Mouse (Mus musculus): ENCODE measurements around the gene Bag5. TPM values are rescaled to one million over a fixed set of nuclear protein-coding genes. Genes with fewer than 3 reads are reported as not detected.

Gene Bag5
- total RNA-seq, 2 experiments from 2014 or later = 12.4 to 13.5 TPM

DNA sequence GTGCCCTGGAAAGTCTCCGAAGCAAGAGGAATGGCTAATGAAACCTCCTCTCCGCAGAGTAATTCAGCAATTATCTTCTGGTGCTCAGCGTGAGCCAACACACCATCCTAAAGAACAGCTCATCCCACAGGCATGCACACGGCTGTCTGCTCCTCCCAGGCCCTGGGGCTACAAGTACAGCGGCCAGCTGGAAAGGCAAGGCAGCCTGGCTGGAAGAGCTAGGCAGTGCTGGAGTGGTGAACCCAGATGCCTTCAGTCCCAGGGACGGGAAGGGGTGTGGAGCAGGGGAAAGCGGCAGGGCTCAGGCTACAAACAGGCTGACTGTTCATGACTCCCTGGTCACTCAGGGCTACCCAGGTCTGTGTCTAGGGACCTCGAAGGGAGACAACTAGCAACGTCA, 8.4 kb downstream of the Bag5 start:
- DNase-seq = peak; percentile 68 to 81
- intact Hi-C loops (cut with DNase I) = no loop called here

DNA sequence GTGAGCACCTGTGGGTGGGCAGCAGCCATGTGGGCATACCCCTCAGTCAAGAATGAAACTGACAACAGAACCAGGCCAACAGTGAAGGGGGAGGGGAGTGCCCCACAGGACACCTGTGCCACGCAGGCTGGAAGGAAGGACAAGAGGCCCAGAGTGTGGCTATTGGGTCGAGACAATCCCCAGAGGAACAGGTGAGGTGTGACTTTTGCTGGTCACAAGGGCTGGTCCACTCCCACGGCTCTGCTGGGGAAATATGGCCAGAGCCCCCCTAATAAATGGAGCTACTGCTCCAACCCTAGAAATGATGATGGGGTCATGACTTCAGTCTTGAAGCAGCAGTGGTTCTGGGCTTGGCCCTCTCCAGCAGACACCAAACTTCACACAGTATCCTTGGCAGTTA, 9.8 kb downstream of the Bag5 start:
- DNase-seq = no peak
- intact Hi-C loops (cut with DNase I) = no loop called here

DNA sequence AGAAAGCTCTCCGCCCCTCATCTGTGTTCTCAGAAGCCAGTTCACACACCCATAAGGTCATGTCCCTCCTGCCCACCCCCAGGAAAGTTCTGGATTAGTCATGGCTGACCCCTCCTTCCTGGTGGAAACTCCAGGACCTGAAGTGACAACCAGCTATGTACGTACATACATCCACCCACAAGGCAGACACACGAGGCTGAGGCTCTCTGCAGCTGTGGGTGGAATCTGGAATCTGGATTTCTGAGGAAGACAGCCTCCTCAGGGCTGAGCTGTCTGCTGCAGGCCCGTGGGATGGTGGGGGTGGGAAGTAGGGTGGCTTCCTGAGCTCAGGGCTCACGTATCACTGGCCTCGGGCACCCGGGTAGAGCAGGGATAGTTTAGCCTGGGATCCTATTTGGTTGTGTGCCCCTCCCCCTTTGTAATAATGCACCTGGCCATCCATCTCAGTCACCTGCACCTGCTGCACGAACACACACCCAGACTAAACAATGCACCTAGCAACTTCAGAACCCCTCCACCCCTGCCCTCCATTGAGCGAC, 12.1 kb downstream of the Bag5 start:
- intact Hi-C loops (cut with DNase I) = no loop called here
- DNase-seq = no peak

DNA sequence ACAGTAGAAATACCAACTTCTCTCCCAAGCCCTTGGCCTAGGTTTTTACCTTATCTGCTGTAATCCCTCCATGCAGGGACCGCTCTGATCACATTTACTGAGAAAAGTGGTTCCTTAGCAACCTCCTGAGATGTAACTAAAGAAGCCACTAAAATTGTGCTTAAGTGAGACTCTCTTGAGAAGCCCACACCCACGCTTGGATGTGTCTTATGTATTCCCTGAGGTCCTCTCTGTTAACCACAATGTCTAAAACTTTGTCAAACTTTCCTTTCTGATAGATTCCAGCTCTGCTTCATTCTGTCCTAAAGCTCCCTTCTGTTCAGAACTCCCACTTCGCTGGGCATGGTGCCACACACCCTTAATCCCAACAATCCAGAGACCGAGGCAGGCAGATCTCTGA, 13.5 kb downstream of the Bag5 start:
- intact Hi-C loops (cut with DNase I) = no loop called here
- no peak for DNase-seq

DNA sequence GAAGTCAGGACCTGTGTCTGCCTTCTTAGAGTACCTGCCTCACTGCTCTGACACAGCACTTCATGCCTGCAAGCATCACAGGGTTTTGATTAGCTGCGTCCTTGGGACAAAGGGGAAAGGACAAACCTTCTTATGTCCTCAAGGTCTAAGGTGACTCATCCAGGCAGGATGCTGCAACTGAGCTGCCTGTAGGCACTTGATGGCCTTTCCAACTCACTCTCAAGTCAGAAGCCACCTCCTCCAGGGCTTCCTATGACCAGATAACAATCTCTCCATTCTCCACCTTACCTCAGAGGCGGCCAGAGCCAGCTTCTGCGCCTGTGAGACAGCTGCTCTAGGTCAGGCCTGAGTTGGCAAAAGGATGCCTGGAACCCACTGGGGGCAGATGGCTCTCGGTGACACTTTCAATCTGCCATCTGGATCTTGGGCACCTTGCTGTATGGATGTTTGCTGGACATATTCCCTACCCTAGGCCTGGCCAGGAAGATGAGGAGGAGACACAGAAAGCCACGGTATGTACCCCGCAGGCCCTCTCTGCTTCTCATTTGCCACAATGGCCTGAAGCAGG, 14.6 kb downstream of the Bag5 start:
- intact Hi-C loops (cut with DNase I) = no loop called here

DNA sequence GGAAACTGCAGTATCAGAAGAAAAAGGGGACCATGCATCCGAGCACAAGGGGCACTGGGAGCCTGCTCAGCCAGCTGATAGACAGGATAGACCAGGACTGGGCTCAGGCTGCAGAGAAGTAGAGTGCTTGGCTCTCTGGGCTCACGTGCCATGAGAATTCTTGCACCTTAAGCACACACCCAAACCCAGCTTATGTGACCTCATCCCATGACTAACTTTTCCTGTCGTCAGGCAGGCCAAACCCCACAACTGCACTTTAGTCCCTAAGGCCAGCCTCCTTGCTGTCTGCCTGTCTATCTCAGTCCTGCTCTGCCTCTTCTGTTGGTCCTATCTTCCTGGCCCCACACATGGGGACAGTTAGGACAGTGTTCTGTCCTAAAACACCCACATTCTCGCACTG, 15.3 kb downstream of the Bag5 start:
- DNase-seq = no peak
- intact Hi-C loops (cut with DNase I) = no loop called here

More for the DNA sequence above, 14.6 kb downstream of the Bag5 start:
- no peak for DNase-seq

DNA sequence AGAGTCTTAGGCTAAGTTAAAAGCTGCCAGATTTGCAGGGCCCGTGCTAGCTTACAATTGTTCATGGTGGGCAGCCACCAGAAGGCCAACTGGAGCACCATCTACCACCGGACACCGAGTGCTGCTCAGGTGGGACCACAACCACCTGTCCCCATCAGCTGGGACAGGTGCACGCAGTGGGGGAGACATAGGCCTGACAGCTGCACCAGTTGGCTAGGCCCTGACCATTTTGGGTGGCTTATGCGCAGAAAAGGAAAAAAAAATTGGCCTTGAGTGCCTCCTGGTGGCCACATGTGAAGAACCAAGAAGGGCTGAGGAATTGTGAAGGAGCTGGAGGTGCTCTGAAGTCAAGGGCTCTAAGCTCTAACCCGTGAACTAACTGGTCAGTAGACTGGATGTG, 16.8 kb downstream of the Bag5 start:
- peak; percentile 59 to 65 for DNase-seq
- intact Hi-C loops (cut with DNase I) = no loop called here

DNA sequence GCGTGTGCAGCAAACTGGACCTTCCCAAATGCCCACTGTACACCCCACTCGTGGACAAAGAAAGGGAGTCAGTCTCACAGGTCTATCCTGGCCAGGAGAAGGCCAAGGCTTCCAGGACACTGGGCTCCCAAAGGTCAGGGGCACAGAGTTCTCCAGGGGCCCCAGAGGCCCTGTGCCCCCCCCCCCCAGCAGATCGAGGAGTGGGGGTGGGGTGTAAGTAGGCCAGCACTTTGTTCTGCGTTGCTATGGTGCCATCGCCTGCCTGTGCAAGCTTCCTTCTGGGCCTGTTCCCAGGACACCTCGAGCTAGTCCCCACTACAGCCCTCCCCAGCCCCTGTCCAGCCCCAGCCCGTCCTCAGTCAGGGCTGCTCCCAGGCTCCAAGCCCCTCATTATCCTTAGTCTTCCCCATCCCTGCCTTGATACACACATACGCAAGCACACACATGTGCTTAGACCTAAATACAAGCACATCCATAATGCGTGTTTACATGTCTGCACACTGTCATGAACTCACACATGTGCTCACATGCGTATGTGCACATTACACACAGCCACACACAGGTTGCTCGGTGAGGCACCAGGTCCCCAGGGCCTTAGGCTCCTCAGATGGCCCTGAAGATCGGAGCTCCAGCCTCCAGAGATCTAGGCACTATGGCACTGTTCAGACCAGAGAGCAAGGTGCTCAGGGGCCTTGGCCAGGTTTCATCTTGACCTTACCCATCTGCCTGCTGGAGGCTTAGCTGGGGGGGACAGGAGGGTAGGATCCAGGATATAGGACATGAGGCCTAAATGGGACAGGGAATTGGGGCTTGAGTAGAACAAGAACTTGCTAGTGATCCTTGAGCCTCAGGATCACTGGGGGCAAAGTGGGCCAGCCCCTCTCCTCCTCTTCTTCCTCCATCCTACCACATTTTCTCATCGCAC, 17.9 kb downstream of the Bag5 start:
- no peak for DNase-seq
- intact Hi-C loops (cut with DNase I) = loop anchor here (2.0 kb wide), 1 partner anchor 26 kb away; no protein-coding TSS in a partner anchor

DNA sequence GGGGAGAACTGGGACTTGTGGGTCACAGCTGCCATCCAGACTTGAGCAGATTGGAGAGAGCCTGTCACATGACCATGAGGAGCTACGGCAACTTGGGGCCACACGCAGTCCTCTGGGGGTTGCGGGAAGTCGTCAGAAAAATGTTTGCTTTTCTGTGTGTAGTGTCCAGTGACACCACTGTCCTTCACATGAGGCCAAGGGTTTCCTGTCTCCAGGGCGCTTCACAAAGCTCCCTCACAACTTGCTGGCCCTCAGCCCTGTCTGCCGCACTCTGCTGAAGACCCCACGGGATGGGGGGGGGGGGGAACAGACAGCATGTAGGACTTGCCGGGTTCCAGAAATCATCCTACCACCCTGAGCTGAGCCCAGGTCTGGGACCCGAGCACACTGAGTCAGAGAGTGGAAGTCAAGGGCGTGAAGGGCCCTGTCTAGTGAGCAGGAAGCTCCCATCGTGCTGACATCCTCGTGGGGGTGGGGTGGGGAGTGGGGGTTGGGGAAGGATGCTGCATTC, 18.7 kb downstream of the Bag5 start:
- intact Hi-C loops (cut with DNase I) = loop anchor here (2.0 kb wide), 1 partner anchor 26 kb away; no protein-coding TSS in a partner anchor
- DNase-seq = no peak

DNA sequence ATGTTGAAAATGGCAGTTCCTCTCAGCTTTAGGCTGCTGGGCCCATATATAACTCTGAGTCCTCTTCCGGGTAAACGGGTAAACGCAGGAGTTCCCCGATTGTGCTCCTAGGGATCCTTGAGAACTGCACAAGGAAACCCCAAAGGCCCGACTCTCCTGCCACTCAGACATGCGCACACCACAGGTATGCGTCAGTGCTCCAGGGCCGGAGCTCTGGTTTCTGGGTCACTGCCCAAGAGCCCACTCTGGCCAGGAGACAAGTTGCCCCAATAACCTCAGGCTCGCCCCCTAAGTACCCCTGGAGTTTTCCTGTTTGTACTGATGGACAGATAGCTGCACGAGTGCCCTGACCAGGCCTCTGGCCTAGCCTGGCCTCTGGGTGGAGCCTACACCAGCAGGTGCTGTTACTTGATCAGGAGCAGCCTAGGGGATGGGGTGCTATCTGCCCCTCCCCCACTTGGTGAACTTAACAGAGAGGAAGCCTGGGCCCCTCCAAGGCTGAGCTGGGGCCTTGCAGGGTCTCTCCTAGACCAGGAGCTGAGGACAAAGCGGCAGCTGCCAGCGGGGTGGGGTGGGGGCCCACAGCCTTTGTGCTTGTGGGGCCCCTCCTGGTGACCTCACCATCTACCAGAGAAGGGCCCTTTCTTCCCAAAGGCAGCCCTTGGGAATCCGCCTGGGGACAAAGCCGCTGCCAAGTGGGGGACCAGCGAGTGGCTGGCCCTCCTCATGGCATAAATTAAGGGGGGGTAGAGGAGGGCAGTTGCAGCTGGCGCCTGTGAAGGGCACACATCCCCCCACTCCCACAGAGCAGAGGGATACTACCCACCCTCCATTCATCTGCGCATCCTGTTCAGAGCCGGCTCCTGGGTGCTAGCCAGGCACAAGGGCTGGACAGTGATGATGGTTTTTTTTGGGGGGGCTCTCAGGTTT, 19.5 kb downstream of the Bag5 start:
- intact Hi-C loops (cut with DNase I) = loop anchor here (2.0 kb wide), 1 partner anchor 25 kb away; no protein-coding TSS in a partner anchor
- DNase-seq = peak in 1 of 2 experiments; percentile 13

DNA sequence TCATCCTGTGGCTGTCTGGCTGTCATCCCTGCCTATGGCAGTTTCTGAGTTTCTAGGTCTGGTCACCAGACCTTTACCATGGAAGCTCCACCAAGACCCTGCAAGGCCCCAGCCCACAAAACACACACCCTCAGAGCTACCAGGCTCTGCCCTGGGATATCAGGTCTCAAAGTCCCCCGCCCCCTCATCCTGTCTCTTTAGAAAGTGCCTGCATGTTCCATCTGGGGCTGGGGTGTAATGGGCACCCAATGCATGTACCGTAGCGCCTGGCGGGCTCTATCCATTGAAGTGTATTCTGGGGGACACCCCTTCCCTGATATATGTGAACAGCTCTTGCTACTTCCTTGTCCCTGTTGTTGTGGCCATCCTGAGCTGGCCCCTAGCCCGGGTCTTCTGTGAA, 20.2 kb downstream of the Bag5 start:
- intact Hi-C loops (cut with DNase I) = no loop called here
- no peak for DNase-seq

DNA sequence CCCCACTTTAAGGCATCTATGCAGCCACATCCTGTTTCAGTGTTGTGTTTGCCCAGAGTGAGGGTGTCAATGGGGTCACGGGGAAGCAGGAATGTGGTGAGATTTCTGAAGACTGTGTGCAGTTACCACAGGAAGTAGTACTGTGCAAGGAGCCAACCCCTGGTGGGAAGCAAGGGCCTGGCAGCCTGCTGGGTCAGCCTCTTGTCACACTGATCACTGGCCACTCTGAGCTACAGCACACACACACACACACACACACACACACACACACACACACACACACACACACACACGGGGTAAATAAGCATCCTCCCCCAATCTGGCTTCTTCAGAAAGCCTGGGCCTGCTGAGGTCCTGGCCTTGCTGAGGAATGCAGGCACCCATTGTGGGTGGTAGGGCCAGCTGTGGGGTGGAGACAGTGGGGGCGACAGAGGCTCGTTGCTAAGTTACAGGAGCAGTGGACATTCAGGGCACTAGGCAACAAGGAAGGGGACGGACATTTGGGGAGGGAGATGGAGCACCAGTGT, 21.6 kb downstream of the Bag5 start:
- DNase-seq = no peak
- intact Hi-C loops (cut with DNase I) = no loop called here

DNA sequence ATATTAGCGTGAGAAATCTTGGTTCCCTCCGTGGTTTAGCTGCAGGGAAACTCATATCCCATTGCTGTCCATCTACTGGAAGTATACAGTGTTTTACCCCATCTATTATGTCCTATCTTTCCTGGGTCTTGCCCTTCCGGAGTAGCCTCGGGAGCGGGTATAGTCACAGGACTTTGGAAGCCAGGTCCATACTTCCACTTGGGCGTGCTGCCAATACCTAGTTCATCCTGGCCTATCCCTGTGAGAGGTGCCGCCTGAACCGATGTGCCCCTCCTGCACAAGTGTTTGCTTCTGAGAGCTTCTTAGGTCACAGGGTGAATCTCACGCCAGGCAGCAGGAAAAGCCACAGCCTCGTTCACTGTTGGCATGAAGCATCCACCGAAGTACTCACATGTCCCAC, 23.6 kb downstream of the Bag5 start:
- no peak for DNase-seq
- intact Hi-C loops (cut with DNase I) = no loop called here

DNA sequence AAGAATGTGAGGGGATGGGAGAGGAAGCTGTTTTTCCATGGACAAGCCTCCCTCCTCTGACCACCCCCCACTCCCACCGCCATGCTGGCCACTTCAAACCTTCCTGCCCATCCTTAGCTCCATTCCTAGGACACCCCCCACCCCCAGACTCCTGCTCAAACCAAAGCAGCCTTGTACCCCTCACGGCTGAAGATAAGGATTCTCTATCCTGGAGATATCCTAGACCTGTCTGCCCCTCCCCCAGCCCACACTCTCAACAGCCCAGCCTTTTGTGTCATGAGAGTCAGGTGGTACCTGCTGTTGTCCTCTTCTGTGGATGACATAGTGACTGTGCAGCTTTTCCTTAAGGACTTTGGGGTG, 25.0 kb downstream of the Bag5 start:
- no peak for DNase-seq
- intact Hi-C loops (cut with DNase I) = no loop called here

DNA sequence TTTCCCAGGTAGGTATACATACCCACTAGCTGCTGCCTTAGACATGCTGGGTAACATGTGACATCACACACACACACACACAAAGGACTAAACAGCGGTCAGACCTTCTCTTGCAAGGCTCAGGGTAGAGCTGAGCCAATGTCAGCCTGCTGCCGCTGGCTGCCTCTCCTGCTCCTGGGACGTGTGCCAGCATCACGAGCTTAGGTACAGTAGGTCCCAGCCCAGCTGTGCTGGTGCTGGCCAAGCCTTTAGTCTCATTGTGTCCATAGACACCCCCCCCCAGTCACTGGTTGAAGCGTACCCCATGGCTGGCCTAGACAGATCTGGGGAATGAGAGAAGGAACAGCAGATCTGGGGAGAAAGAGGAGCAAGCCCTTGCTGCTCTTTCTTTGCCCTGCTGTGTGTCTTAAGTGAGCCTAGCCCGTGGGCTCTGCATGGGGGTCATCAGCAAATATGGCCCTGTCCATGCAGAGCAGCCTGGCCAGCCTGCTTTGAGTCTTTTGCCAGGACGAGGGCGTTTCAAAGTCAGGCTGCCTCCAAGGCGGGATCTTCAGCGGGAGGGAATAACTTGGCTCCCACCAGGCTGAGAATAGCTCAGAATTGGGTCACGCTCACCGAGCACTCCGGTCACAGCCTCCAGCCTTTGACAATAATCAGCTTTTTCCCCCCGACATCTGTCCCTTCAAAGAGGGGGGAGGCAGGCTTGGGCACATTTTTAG, 25.5 kb downstream of the Bag5 start:
- peak; percentile 72 to 75 for DNase-seq
- intact Hi-C loops (cut with DNase I) = no loop called here

DNA sequence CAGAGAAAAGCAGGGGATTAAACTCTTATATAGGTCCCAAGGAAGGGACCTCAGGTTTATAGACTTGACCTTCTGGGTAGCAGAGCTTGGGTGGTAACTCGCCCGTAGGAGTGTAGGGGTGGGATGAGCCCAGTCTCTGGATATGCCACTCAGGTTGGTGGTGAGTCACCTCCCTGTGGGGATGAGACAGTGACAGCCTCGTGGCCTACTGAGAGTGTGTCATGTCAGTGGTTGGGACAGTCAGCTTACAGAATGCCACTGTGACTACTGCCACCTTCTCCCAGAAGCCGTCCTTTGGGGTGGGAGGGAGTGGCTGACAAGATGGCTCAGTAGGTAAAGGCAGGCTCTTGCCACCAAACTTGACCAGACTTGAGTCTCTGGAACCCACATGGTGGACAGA, 26.7 kb downstream of the Bag5 start:
- DNase-seq = no peak
- intact Hi-C loops (cut with DNase I) = no loop called here

DNA sequence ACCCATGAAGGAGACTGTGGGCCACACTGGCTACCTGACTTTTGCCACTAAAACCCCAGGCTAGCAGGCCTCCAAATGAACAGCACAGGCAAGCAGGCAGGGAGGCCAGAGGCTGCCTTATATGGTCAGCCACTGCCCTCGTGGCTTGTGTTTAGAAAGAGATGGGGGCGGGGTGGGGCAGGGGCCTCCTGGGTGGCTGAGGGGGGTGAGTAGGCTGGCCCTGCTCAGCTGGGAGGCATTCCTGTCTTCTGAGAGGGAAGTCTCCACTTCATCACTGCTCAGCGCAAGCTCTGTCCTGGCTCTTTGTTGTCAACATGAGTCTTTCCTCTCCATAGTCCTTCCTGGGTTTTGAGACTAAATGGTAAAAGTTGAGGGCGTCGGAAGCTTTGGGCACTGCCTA, 30.3 kb downstream of the Bag5 start:
- DNase-seq = no peak
- intact Hi-C loops (cut with DNase I) = no loop called here

DNA sequence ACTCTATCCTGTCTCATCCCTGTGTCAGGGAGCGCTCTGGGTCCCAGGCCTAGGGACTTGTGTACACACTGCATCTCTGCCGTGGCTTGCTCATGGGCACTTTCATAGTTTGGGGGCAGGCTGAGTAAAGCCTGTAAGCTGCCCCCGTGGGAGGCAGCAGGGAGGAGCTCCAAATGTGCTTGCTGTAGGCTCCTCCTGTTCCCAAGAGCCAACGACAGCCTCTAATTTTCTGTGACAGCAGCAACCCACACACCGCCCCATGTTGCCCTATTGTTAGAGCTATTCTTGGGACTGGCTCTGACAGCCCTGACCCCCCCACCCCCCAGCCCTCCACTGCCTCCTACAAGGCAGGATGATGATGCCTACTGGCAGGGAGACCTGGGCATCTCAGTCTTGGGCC, 31.1 kb downstream of the Bag5 start:
- intact Hi-C loops (cut with DNase I) = no loop called here

DNA sequence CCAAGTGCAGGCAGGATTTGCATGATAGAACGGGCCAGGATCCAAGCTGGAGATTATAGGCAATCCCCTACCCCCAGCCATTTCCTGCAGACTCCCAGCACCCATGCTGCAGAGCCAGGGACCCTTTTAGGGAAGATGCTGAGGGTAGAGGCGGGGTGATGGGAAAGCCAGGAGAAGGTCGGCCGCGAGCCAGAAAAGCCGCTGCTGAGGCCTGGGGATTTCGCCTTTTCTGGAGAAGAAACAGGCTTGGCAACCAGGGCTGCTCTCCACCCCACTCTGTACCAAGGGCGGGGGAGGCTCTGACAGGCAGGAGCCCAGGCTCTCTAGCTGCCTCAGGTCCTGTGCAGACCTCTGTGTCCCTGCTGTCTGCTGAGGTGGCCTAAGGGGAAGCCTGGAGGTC, 31.8 kb downstream of the Bag5 start:
- no peak for DNase-seq
- intact Hi-C loops (cut with DNase I) = no loop called here

More for the DNA sequence above, 31.1 kb downstream of the Bag5 start:
- DNase-seq = no peak

DNA sequence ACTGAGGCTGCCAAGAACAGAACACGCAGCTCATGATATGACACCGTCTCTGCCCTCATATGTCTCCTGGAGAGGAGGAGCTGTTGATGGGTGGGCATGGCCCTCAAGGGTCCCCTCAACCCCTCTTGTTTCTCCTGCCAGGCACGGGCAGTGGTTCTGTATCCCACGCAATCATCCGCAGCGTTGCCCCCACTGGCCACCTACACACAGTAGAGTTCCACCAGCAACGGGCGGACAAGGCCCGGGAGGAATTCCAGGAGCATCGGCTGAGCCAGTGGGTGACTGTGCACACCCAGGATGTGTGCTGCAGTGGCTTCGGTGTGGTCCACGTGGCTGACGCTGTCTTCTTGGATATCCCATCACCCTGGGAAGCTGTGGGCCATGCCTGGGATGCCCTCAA, 32.4 kb downstream of the Bag5 start:
- intact Hi-C loops (cut with DNase I) = no loop called here
- DNase-seq = no peak
